Mouse (Mus musculus) midbrain, embryonic 15.5 days (tissue): ENCODE data around the gene Camta2. TPM values are rescaled to one million over a fixed set of nuclear protein-coding genes. Genes with fewer than 3 reads are reported as not detected.
A peak's percentile ranks its signal among the peaks of the same experiment; 100 is the strongest.

Experiments used
- ATAC-seq: fragments of 200-750 bp; cut with Nextera tagmentation; replicated peaks from 2 replicates; pipeline ENCODE4 v1.8.0; 2017; ENCODE audit warnings: moderate TSS enrichment
- H3K27ac ChIP-seq: fragments of 300-500 bp; sonication (generic); 2 replicates; pipeline ENCODE4 v1.5.1; 2015; ENCODE audit warnings: mild to moderate bottlenecking, inconsistent platforms
- H3K27me3 ChIP-seq: fragments of 300-500 bp; sonication (generic); replicated peaks from 2 replicates; pipeline ENCODE4 v1.6.1; 2015; ENCODE audit warnings: inconsistent platforms
- H3K36me3 ChIP-seq: fragments of 300-500 bp; sonication (generic); replicated peaks from 2 replicates; pipeline ENCODE4 v1.6.1; 2015; ENCODE audit warnings: inconsistent platforms
- H3K4me1 ChIP-seq: fragments of 300-500 bp; sonication (generic); 2 replicates; pipeline ENCODE4 v1.6.1; 2015; ENCODE audit warnings: inconsistent platforms
- H3K4me2 ChIP-seq: fragments of 300-500 bp; sonication (generic); 2 replicates; pipeline ENCODE4 v1.6.1; 2015; ENCODE audit warnings: inconsistent platforms, mild to moderate bottlenecking, moderate library complexity
- H3K4me3 ChIP-seq: fragments of 300-500 bp; sonication (generic); 2 replicates; pipeline ENCODE4 v1.5.1; 2015; ENCODE audit warnings: mild to moderate bottlenecking, inconsistent platforms
- H3K9ac ChIP-seq: fragments of 300-500 bp; sonication (generic); 2 replicates; pipeline ENCODE4 v1.6.1; 2015; ENCODE audit warnings: mild to moderate bottlenecking, inconsistent platforms
- H3K9me3 ChIP-seq: fragments of 300-500 bp; sonication (generic); 2 replicates; pipeline ENCODE4 v1.6.1; 2016; ENCODE audit warnings: inconsistent platforms
- WGBS: fragments of 180-500 bp; shearing (Covaris S2); methylation state at CpG from one replicate; pipeline ENCODE4 v1.1.7; 2015; ENCODE audit warnings: mixed read lengths; 5-methylcytosine and 5-hydroxymethylcytosine counted together
- polyA plus RNA-seq: library from polyadenylated mRNA; unstranded; fragments of >200 nt; fragmentation: Nextera tagmentation; extraction: Ambion mirVana; gene quantifications from 2 replicates; pipeline ENCODE4 v1.2.1, GENCODE M21; 2015

Gene Camta2
- polyA plus RNA-seq, 1 experiment from 2014 or later = 25.0 TPM

GRCm38 (mm10) chr11:70669582-70670345, 18.1 kb downstream of the Camta2 start:
- H3K4me3 ChIP-seq = peak overlapping the region; percentile 70
- peak overlapping the region; percentile 99 for H3K27ac ChIP-seq
- H3K36me3 ChIP-seq = peaks cover 14% of the 10 kb centered on the region; the same call in 1 of the 2 replicates
- H3K27me3 ChIP-seq = no peaks in the 10 kb centered on the region
- H3K4me2 ChIP-seq = peak overlapping the region; percentile 90
- H3K9me3 ChIP-seq = no peaks in the 10 kb centered on the region
- peak overlapping the region; percentile 76 for H3K9ac ChIP-seq
- under 1% methylated on average over 31 of the region's 31 CpGs for WGBS
- ATAC-seq = peak; percentile 49
- peaks cover 33% of the 10 kb centered on the region for H3K4me1 ChIP-seq

DNA sequence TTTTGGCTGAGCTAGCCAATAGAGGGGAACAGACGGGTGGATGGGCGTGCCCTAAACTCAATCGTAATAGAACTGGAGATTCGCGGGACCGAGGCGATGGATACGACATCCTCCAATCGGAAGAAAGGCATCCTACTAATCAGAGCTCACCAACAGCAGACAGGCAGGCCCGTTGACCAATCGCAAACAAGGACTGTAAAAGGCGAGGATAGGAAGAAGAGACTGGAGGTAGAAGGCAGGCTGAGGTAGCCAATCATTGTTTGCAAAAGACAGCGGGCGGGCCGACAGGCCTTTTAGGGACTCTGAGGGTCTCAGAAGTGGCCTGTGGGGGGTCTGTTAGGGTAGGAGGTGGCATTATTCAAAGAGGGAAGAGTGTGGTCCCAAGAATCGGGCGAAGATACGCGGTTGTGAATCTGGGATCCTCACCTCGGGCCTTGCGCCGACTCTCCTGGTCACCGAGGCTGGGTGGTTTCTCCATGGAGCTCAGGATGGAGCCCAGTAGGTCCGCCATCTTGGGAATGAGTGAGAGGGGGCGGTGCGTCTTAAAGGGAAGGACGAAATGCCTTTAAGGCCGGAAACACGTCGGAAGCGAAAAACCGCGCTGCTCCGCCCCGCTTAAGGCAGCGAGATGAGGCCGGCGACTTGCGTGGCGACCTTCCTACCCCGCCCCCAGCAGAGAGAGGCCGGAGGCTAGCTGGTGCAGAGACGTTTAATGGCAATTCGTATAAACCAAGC, 19.0 kb downstream of the Camta2 start, which contains the start of gene Spag7:
Gene Spag7 (minus strand): TSS at position 646 of the 735 bp plus-strand sequence.
- Histone ChIP-seq H3K27ac (peak within 1 kb of the TSS; percentile 99), H3K4me2 (peak within 1 kb of the TSS; percentile 90), H3K4me3 (peak within 1 kb of the TSS; percentile 70), H3K9me3 (no peaks in the 10 kb centered on the region), H3K9ac (peak within 1 kb of the TSS; percentile 76), H3K27me3 (no peaks in the 10 kb centered on the region), H3K36me3 (peaks cover 16% of the 10 kb centered on the region), H3K4me1 (peaks cover 33% of the 10 kb centered on the region)
- peak; percentile 96 for ATAC-seq
- under 1% methylated on average over 44 of the region's 44 CpGs for WGBS

- H3K9me3 ChIP-seq = no peaks in the 10 kb centered on the region
- no peaks in the 10 kb centered on the region for H3K27me3 ChIP-seq
- ATAC-seq = peak; percentile 47
- H3K36me3 ChIP-seq = peaks cover 17% of the 10 kb centered on the region
- under 1% methylated on average over 15 of the region's 15 CpGs for WGBS
- H3K9ac ChIP-seq = peak overlapping the region; percentile 62
- H3K4me1 ChIP-seq = peaks cover 33% of the 10 kb centered on the region
- peak overlapping the region; percentile 90 for H3K4me2 ChIP-seq
- H3K4me3 ChIP-seq = peak overlapping the region; percentile 70
- peak overlapping the region; percentile 99 for H3K27ac ChIP-seq
These were observed 19.6 kb downstream of the Camta2 start for GRCm38 (mm10) chr11:70668335-70668770.

DNA sequence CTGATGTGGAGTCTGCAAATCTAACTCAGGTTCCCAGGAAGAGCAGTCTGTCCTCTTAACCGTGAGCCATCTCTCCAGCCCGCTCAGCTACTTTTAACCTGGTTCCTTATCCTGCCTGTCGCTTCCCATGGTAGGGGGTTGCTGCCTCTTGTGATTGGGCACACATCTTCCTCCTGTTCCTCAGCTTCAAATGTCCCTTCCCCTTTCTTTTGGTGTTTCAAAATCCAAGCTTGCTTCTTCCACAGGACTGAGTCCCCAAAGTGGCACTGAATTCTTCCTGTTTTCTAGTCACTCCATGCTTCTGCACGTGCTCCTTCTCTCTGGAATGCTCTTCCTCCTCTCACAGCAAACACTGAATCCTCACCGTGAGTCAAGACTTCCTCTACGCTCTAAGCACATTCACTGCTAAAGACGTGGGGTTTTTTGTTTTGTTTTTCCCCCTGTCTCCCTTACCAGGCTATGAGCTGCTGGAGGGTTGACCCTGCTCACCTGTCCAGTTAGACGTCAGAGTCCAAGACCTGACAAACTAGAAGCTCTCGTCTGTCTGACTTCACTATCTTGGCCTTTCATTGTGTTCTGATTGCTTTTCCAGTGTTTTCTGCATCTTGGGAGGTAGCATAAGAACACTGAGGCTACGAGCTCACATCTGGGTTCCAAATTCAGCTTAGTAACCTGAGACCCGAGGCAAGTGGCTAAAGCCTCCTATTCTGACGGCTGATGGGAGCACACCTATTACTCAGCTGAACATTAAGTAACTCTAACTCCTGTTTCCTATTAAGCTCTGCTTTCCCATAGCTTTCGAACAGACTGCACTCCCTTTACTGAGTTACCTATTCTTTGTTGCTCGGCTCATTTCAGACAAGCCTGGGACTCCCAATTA, 20.4 kb downstream of the Camta2 start:
- WGBS = 77% methylated on average over 14 of the region's 14 CpGs
- ATAC-seq = no peak

DNA sequence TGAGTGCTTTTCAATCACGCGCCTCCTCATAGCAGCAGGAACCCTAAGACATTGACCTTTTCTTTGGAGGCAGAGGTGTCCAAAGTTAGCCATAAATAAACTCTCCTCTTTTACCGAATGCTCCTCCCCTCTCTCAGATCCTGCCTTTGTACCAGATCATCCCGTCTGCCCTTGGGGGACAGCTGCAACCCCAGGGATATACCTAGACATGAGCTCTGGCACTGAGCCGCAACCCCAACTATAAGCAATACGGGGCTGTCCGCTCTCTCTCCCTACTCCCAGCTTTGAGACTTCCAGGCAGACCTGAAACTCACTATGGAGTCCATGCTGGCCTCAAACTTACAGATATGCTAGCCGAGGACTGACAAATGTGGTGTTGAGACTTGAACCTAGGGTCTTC, 21.2 kb downstream of the Camta2 start:
- Histone ChIP-seq H3K36me3 (peaks cover 29% of the 10 kb centered on the region), H3K4me2 (no peak overlapping the region), H3K9me3 (no peaks in the 10 kb centered on the region), H3K4me1 (peaks cover 33% of the 10 kb centered on the region), H3K27me3 (no peaks in the 10 kb centered on the region), H3K9ac (no peak overlapping the region), H3K4me3 (no peak overlapping the region), H3K27ac (no peak overlapping the region)
- ATAC-seq = no peak
- WGBS = 97% methylated on average over 8 of the region's 8 CpGs

More for the DNA sequence above, 20.4 kb downstream of the Camta2 start:
- Histone ChIP-seq H3K9ac (peak overlapping the region; percentile 62; the same call in 1 of the 2 replicates), H3K4me3 (peak overlapping the region; percentile 70), H3K4me1 (peaks cover 33% of the 10 kb centered on the region), H3K9me3 (no peaks in the 10 kb centered on the region), H3K27ac (peak overlapping the region; percentile 99), H3K36me3 (peaks cover 24% of the 10 kb centered on the region), H3K27me3 (no peaks in the 10 kb centered on the region), H3K4me2 (peak overlapping the region; percentile 90)

DNA sequence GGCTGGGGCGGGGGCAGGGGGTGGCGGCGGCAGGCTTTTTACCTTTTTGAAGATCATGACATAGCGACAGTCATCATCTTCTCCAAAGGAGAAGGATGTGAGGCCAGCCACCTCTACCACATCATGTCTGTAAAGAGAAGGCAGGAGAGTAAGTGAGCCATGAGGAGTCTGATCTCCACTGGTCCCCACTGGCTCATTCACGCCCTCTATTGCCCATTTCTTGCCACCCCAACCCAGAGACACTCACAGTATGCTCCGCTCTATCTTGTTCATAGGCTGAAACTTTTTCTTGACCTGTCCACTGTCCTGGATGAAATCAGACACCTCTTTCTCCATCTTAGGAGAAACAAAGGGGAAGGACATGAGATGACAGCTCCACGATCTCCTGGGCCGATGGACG, 23.2 kb downstream of the Camta2 start:
- no peak overlapping the region for H3K9ac ChIP-seq
- WGBS = 94% methylated on average over 9 of the region's 9 CpGs
- no peak for ATAC-seq
- no peaks in the 10 kb centered on the region for H3K27me3 ChIP-seq
- H3K27ac ChIP-seq = no peak overlapping the region
- H3K9me3 ChIP-seq = no peaks in the 10 kb centered on the region
- H3K4me1 ChIP-seq = peaks cover 15% of the 10 kb centered on the region
- H3K4me3 ChIP-seq = no peak overlapping the region
- H3K4me2 ChIP-seq = no peak overlapping the region
- H3K36me3 ChIP-seq = peaks cover 29% of the 10 kb centered on the region

- Histone ChIP-seq H3K4me2 (no peak overlapping the region), H3K27ac (no peak overlapping the region), H3K4me3 (no peak overlapping the region), H3K9ac (no peak overlapping the region), H3K9me3 (no peaks in the 10 kb centered on the region), H3K36me3 (peaks cover 29% of the 10 kb centered on the region), H3K27me3 (no peaks in the 10 kb centered on the region), H3K4me1 (peaks cover 15% of the 10 kb centered on the region)
- WGBS = 92% methylated on average over 6 of the region's 6 CpGs
- ATAC-seq = no peak
These were observed 23.9 kb downstream of the Camta2 start for GRCm38 (mm10) chr11:70663957-70664356.

- H3K9me3 ChIP-seq = no peaks in the 10 kb centered on the region
- peaks cover 29% of the 10 kb centered on the region for H3K36me3 ChIP-seq
- peaks cover 12% of the 10 kb centered on the region for H3K4me1 ChIP-seq
- no peak for ATAC-seq
- no peak overlapping the region for H3K4me2 ChIP-seq
- no peaks in the 10 kb centered on the region for H3K27me3 ChIP-seq
- H3K9ac ChIP-seq = no peak overlapping the region
- no peak overlapping the region for H3K4me3 ChIP-seq
- H3K27ac ChIP-seq = no peak overlapping the region
- WGBS = 86% methylated on average over 8 of the region's 8 CpGs
These were observed 24.8 kb downstream of the Camta2 start for GRCm38 (mm10) chr11:70663101-70663500.

- no peak overlapping the region for H3K4me3 ChIP-seq
- no peak overlapping the region for H3K4me2 ChIP-seq
- no peak overlapping the region for H3K9ac ChIP-seq
- WGBS = 92% methylated on average over 8 of the region's 8 CpGs
- H3K36me3 ChIP-seq = peaks cover 29% of the 10 kb centered on the region
- H3K9me3 ChIP-seq = no peaks in the 10 kb centered on the region
- ATAC-seq = no peak
- H3K27ac ChIP-seq = no peak overlapping the region
- H3K4me1 ChIP-seq = peaks cover 11% of the 10 kb centered on the region
- H3K27me3 ChIP-seq = 0 out of 2 replicates have a peak, but pooled peaks cover 2% of the 10 kb centered on the region
These were observed 27.3 kb downstream of the Camta2 start for GRCm38 (mm10) chr11:70660571-70660970.

- no peak overlapping the region for H3K27ac ChIP-seq
- peaks cover 17% of the 10 kb centered on the region for H3K36me3 ChIP-seq
- no peak overlapping the region for H3K4me2 ChIP-seq
- 0 out of 2 replicates have a peak, but pooled peaks cover 2% of the 10 kb centered on the region for H3K27me3 ChIP-seq
- ATAC-seq = no peak
- H3K9ac ChIP-seq = no peak overlapping the region
- peaks cover 17% of the 10 kb centered on the region for H3K4me1 ChIP-seq
- 82% methylated on average over 8 of the region's 8 CpGs for WGBS
- no peak overlapping the region for H3K4me3 ChIP-seq
- H3K9me3 ChIP-seq = no peaks in the 10 kb centered on the region
These were observed 29.0 kb downstream of the Camta2 start for GRCm38 (mm10) chr11:70658942-70659341.

GRCm38 (mm10) chr11:70658521-70658920, 29.4 kb downstream of the Camta2 start:
- H3K4me1 ChIP-seq = peaks cover 17% of the 10 kb centered on the region
- H3K9me3 ChIP-seq = no peaks in the 10 kb centered on the region
- 0 out of 2 replicates have a peak, but pooled peaks cover 2% of the 10 kb centered on the region for H3K27me3 ChIP-seq
- no peak for ATAC-seq
- no peak overlapping the region for H3K27ac ChIP-seq
- no peak overlapping the region for H3K4me3 ChIP-seq
- WGBS = 92% methylated on average over 5 of the region's 5 CpGs
- H3K36me3 ChIP-seq = peaks cover 13% of the 10 kb centered on the region; the same call in 1 of the 2 replicates
- no peak overlapping the region for H3K4me2 ChIP-seq
- H3K9ac ChIP-seq = no peak overlapping the region
